Mouse (Mus musculus): ENCODE results near the gene Gk.

The Gk gene

GRCm38 (mm10) chrX:85776544-85777087, at the start of gene Gk:
Gene Gk (minus strand): TSS chrX:85776819.
- DNase-seq (ENCODE audit: low spot score in 2 of 2), result peak; percentile 95

DNA sequence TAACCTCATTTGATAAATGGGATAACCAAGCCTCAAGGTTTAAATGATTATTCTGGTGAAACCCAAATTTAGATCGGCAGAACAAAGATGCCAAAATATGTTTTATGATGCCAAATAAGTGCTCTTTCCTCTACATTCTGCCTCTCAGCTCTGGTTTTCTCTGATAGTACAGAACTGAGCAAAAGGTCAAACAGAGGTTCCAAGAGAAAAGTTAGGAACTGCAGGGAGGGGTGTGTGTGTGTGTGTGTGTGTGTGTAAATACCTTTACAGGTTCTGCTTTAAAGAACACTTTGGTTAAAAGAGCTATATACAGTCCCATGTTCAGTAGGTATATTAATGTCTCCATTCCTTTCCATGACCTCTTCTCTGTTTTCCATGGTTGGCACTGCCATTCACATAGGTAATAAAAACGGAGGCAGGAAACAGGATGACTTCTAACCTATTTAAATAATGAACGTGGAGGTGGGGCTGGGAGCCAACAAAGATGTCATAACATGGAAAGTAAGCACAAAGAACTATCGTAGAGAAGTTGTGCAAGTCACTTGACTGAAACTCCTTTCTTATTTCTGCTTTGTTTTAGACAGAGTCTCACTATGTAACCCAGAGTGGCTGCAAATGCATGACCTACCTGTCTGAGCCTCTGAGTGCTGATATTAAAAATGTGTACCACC, 28.2 kb upstream of the Gk start:
- no peak for DNase-seq (ENCODE audit: low spot score in 2 of 2)

GRCm38 (mm10) chrX:85803006-85803405, 26.4 kb upstream of the Gk start:
- no peak for DNase-seq (ENCODE audit: low spot score in 2 of 2)

GRCm38 (mm10) chrX:85797449-85797848, 20.8 kb upstream of the Gk start:
- no peak for DNase-seq (ENCODE audit: low spot score in 2 of 2)

DNA sequence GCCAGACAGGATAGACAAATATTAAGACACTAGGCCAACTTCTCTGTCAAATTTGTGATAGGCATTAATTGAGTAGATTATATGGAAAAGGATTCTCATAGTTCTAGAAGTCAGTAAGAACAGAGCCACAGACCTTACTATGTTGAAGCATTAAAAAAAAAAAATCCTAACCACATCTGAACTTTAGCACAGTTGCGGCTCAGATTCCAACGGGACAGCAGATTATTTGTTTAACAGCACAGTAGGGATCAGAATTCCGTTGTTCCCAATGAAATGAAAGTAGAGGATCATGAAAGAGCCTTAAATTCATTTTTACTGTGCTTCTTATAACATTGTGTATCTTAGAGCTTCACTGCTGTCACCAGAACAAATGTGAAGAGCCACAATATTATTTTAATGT, 1.7 kb upstream of the Gk start:
- no peak for DNase-seq (ENCODE audit: low spot score in 2 of 2)

GRCm38 (mm10) chrX:85777141-85777540, 522 bp upstream of the Gk start:
- peak in 1 of 2 experiments; percentile 22 for DNase-seq (ENCODE audit: low spot score in 2 of 2)

DNA sequence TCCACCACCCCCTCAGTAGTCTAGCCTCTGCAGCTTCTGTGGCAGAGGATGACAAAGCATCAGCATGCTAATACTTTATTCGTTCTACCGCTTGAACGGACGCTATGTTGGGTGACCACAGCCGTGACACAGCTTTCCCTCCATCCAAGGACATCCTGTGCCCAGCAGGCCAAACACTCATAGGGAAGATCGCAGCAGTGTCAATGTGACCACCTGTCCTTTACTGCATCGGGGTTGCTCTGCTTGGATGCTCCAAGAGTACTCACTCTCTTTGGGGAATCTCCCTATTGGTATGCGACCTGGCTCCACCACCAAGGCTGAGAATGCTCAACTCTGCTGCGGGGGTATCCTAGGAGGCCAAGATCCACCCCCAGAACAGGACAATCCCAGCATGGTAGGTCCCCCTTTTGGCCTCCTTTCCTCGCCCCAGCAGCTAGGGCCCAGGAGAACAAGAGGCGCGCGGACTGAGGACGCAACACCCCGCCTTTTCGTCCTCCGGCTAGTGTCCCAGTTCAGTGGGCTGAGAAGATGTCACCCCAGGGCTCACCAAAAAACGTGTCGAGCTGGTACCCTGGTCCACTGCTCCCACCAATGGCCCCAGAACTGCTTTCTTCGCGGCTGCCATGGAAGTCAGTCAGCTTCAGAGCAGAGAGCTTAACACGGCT, 608 bp downstream of the Gk start:
- DNase-seq (ENCODE audit: low spot score in 2 of 2), result peak; percentile 11 to 27

GRCm38 (mm10) chrX:85771303-85771702, 5.3 kb downstream of the Gk start:
- DNase-seq (ENCODE audit: low spot score in 2 of 2), result no peak

GRCm38 (mm10) chrX:85770747-85771146, 5.9 kb downstream of the Gk start:
- DNase-seq (ENCODE audit: low spot score in 2 of 2), result no peak

DNA sequence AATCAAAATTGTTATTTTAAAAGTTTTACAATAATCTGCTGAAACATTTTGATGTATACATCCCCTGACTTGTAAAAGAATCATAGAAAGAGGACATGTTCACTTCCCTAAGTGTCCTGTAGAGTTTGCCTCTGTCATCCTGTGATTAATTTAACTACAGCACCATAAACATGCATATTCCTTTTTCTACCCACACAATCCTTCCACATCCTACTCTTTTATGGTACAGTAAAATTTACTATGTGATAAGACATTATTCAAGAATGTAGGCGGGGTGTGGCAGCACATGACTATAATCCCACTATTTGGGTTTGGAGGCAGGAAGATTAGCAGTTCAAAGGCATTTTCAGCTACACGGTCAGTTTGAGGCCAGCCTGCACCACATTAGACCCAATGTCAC, 8.0 kb downstream of the Gk start:
- DNase-seq (ENCODE audit: low spot score in 2 of 2), result no peak

DNA sequence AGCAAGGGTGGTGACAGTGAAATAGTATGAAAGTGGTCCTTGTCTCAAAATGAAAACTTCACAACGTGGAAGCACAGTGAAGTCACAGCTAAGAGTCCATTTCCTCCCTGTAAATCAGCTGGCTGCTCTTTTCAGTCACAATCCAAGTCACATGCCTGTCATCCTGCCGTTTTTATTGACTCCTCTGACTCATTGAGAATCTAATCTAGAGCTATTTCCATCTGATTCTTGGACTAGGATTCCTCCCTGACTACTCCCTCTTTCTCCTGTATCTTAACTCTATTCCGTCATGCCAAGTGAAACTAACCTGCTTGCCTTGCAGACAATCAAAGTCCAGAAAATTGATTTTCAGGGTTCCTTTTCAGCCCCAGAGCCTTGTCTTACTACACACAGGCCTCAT, 20.6 kb downstream of the Gk start:
- DNase-seq (ENCODE audit: low spot score in 2 of 2), result no peak

- no peak for DNase-seq (ENCODE audit: low spot score in 2 of 2)
Observed at GRCm38 (mm10) chrX:85743837-85744236, 32.8 kb downstream of the Gk start.

- no peak for DNase-seq (ENCODE audit: low spot score in 2 of 2)
Observed at GRCm38 (mm10) chrX:85733228-85733627, 43.4 kb downstream of the Gk start.

- DNase-seq (ENCODE audit: low spot score in 2 of 2), result no peak
Observed at GRCm38 (mm10) chrX:85731133-85731938, 45.3 kb downstream of the Gk start.

DNA sequence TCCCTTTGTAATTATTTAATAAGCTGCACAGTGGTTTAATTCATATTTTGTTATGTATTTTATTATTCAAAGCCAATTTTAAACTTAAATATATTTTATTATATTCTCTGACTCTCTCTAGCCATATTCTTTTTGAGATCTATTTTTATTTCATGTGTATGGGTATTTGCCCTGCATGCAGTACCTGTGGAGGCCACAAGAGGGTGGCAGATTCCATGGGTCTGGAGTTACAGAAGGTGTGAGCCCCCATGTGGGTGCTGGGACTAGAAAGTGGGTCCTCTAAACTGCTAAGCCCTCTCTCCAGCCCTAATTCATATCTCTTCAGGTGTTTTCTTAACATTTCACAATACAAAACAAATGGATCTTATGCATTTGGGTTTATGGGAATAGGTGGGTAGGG, 55.4 kb downstream of the Gk start:
- DNase-seq (ENCODE audit: low spot score in 2 of 2), result no peak

- DNase-seq (ENCODE audit: low spot score in 2 of 2), result no peak
Observed at GRCm38 (mm10) chrX:85710399-85710798, 66.2 kb downstream of the Gk start.

DNA sequence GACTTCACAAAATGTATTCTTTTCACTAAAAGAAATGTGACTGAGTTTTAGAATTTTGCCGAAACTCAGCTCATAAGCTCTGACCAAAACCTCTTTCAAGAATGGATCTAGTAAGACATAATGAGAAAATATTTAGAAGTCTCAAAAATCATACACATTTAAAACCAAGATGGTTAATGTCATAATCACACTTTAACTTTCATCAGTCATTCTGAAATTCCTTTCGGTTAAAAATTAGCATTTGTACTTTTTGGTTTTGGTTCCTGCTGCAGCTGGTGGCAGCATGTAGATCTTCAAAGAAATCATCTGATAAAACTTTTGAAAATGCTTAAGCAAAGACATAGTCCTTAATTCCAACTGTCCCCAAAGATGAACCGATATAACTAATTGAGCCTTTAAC, 70.9 kb downstream of the Gk start:
- no peak for DNase-seq (ENCODE audit: low spot score in 2 of 2)

DNA sequence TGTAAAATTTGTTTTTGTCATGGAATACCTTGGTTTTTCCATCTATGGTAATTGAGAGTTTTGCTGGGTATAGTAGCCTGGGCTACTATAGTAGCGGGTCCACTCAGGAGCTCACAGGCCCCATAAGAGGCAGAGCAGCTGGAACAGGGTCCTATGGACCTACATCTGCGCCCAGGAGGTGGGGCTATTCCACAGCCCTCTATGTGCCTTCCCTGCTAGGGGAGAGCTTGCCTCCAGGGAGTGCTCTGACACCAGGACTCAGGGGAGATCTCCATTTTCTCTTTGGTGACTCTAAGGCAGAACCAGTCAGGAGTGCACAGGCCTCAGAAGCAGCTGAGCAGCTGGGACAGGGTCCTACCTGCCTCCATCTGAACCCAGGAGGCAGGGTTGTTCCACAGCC, 92.9 kb downstream of the Gk start:
- no peak for DNase-seq (ENCODE audit: low spot score in 2 of 2)

GRCm38 (mm10) chrX:85682125-85682524, 94.5 kb downstream of the Gk start:
- DNase-seq (ENCODE audit: low spot score in 2 of 2), result no peak

DNA sequence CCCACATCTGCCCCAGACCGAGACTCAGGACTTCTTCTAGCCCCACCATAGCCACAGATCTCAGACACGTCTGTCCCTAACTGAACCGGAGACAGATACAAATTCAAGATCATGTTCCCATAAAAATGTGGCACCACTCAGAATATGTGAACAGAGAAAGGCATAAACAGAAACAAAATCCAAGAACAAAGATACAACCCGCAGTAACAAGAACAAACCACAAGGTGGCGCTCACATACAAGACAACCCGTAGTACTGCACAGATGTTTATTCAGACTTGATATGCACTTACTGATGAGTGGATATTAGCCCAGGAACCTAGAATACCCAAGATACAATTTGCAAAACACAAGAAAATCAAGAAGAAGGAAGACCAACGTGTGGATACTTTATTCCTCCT, 99.8 kb downstream of the Gk start:
- DNase-seq (ENCODE audit: low spot score in 2 of 2), result peak; percentile 35 to 61

Measured in right cerebral cortex, adult 2 months (tissue).